Mouse (Mus musculus) small intestine, adult 2 months (tissue): Measurements from ENCODE around the gene Oser1. TPM values are rescaled to one million over a fixed set of nuclear protein-coding genes. Genes with fewer than 3 reads are reported as not detected.
"Not testable (repeated sequence)": the region's sequence is repeated elsewhere in the genome, so short reads cannot be mapped to it uniquely, and the experiment has no call there.

ENCODE experiments used
- H3K27ac ChIP-seq: fragments of 200-500 bp; 2 replicates; pipeline ENCODE4 v1.5.1; 2012; ENCODE audit warnings: low read depth, low read length, control low read depth, inconsistent platforms; ENCODE audit not compliant: insufficient read depth
- H3K27me3 ChIP-seq: fragments of 200-500 bp; 2 replicates; pipeline ENCODE4 v1.6.1; 2012; ENCODE audit warnings: mild to moderate bottlenecking, moderate library complexity, low read length, inconsistent platforms; ENCODE audit not compliant: control insufficient read depth, insufficient read depth
- H3K36me3 ChIP-seq: fragments of 200-500 bp; 2 replicates; pipeline ENCODE4 v1.6.1; 2012; ENCODE audit warnings: mild to moderate bottlenecking, low read length, control low read depth, inconsistent platforms; ENCODE audit not compliant: control insufficient read depth, insufficient read depth
- H3K4me1 ChIP-seq: fragments of 200-500 bp; 2 replicates; pipeline ENCODE4 v1.6.1; 2012; ENCODE audit warnings: low read length, inconsistent platforms, mixed read lengths; ENCODE audit not compliant: control insufficient read depth, insufficient read depth, insufficient read length
- H3K4me3 ChIP-seq: fragments of 200-500 bp; 2 replicates; pipeline ENCODE4 v1.5.1; 2012; ENCODE audit warnings: low read depth, mild to moderate bottlenecking, control low read depth, inconsistent platforms, low read length, moderate library complexity
- CTCF ChIP-seq: fragments of 200-500 bp; IDR thresholded peaks from 2 replicates; pipeline ENCODE4 v1.5.1; 2012; ENCODE audit warnings: low read depth, mild to moderate bottlenecking, control low read depth, inconsistent platforms, low read length, moderate library complexity, mixed read lengths; ENCODE audit not compliant: insufficient replicate concordance, insufficient read length; ENCODE audit errors: extremely low read depth
- POLR2A ChIP-seq: fragments of 200-500 bp; IDR thresholded peaks from 2 replicates; pipeline ENCODE4 v1.6.1; 2012; ENCODE audit warnings: low read depth, mild to moderate bottlenecking, control low read depth, inconsistent platforms, low read length, moderate library complexity
- WGBS: fragments of 180-500 bp; shearing (Covaris S2); methylation state at CpG from one replicate; pipeline ENCODE4 v1.1.7; 2018; 5-methylcytosine and 5-hydroxymethylcytosine counted together
- polyA plus RNA-seq: library from polyadenylated mRNA; depleted of rRNA; stranded (reverse); fragments of >200 nt; gene quantifications from 2 replicates; pipeline ENCODE4 v1.2.3, GENCODE M21; 2012

The Oser1 gene
- polyA plus RNA-seq, 1 experiment = 12.2 TPM

DNA sequence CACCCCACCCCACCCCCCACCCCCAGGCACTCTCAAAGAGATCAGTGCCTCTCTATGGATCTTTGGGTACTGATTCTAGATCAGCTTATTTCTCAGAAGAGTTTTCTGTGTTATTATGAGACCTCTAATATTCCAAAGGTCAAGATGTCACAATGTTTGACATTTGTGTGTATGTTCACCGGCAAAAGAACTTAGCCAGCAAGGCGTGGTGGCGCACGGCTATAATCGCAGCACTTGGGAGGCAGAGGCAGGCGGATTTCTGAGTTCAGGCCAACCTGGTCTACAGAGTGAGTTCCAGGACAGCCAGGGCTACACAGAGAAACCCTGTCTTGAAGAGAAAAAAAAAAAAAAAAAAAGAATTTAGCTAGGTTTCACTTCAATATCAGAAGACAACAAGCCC is 7.5 kb downstream of the Oser1 start:
- peaks cover 15% of the 10 kb centered on the region for H3K36me3 ChIP-seq
- 57% methylated on average over 6 of the region's 6 CpGs for WGBS
- peaks cover 16% of the 10 kb centered on the region; the same call in 1 of the 2 replicates for H3K4me1 ChIP-seq
- no peak overlapping the region for H3K27ac ChIP-seq
- no peak overlapping the region for H3K4me3 ChIP-seq
- TF ChIP-seq CTCF (no peak), POLR2A (no peak)
- no peaks in the 10 kb centered on the region for H3K27me3 ChIP-seq

DNA sequence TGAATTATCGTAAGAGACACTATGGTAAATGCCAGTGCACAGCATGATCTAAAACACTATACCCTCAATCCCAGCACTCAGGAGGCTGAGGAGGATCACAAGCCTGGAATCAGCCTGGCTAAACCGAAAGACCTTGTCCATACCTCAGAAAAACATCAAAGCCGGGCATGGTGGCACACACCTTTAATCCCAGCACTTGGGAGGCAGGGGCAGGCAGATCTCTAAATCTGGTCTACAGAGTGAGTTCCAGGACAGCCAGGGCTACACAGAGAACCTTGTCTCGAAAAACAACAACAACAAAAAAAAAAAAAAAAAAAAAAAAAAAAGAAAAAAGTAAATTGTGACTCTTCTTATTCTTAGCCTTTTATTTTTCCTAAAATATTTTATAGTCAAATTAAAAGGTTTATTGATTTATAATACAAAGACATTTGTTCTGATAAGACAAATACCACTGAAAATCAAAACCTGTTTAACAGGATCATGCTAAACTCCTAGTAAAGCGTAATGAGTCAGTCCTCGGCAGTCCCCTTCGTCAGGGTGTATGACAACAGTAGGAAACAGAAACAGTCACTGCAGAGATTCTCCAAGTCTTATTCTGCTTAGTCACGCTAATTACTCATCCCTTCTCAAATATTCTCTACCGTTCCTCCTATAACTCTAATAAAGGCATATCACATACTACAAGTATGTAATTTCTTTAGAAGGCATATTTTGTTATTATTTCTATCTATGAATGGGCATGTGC is 11.5 kb downstream of the Oser1 start:
- no peak for TF ChIP-seq POLR2A
- TF ChIP-seq CTCF = no peak
- H3K27me3 ChIP-seq = no peaks in the 10 kb centered on the region
- H3K4me3 ChIP-seq = no peak overlapping the region
- WGBS = 68% methylated on average over 9 of the region's 9 CpGs
- peaks cover 41% of the 10 kb centered on the region for H3K36me3 ChIP-seq
- peaks cover 6% of the 10 kb centered on the region; the same call in 1 of the 2 replicates for H3K4me1 ChIP-seq
- H3K27ac ChIP-seq = no peak overlapping the region

DNA sequence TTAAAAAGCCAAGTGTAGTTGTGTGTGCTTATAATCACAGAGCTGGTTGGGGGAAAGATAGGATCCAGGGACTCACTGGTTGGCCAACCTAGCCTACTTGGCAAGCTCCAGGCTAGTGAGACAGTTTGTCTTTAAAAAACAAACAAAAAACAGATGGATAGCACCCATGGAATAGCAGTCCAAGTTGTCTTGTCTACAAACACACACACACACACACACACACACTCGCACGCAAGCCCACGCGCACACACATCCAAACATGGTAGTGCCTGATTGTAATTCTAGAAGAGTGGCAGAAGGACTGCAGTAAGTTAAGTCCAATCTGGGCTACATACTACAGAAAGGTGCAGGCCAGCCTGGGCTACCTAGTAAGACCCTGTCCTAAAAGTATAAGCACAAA is 12.1 kb downstream of the Oser1 start:
- H3K27me3 ChIP-seq = no peaks in the 10 kb centered on the region
- no peak overlapping the region for H3K27ac ChIP-seq
- WGBS = 83% methylated on average over 4 of the region's 4 CpGs
- no peak for TF ChIP-seq CTCF
- TF ChIP-seq POLR2A = no peak
- H3K4me3 ChIP-seq = no peak overlapping the region
- H3K4me1 ChIP-seq = peaks cover 2% of the 10 kb centered on the region; the same call in 1 of the 2 replicates
- peaks cover 43% of the 10 kb centered on the region for H3K36me3 ChIP-seq

DNA sequence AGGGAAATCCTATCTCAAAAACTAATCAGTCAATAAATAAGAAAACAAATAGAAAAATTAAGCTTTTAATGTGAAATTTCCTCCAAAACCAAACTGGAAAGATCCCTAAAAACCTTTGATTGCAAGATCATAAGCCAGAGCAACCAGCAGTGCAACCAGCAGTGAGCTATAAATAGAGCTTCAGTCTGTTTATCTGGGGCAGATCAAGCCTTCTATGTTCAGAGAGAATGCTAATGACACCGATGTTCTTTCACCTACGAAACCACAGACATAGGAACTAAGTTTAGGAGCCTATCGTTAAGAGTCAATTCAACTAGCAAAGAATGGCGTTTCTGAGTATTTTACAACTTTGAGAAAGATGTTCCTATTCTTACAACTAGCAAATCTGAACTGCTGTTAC is 12.7 kb downstream of the Oser1 start:
- TF ChIP-seq POLR2A (no peak), CTCF (no peak)
- H3K4me1 ChIP-seq = no peaks in the 10 kb centered on the region
- no peak overlapping the region for H3K27ac ChIP-seq
- peaks cover 49% of the 10 kb centered on the region for H3K36me3 ChIP-seq
- no peak overlapping the region for H3K4me3 ChIP-seq
- WGBS = 77% methylated on average over 4 of the region's 4 CpGs
- no peaks in the 10 kb centered on the region for H3K27me3 ChIP-seq

DNA sequence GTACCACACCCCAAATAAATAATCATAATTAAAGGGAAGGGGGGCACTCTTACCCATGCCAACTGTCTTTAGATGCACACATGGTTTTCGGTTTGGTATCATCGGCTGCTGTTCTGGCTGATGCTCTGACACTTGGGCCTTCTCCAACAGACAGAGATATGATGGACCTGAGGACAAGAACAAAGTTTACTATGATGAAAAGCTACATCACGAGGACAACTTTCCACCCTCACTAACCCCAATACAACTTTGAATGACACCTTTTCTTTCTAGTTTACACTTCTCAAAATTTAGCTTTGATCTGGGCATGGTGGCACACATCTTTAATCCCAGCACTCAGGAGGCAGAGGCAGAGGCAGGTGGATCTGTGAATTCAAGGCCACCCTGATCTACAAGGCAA is 13.2 kb downstream of the Oser1 start:
- H3K27me3 ChIP-seq, H3K27ac ChIP-seq, H3K4me1 ChIP-seq, H3K4me3 ChIP-seq: not testable (repeated sequence)
- peaks cover 50% of the 10 kb centered on the region for H3K36me3 ChIP-seq
- 88% methylated on average over 3 of the region's 3 CpGs for WGBS

DNA sequence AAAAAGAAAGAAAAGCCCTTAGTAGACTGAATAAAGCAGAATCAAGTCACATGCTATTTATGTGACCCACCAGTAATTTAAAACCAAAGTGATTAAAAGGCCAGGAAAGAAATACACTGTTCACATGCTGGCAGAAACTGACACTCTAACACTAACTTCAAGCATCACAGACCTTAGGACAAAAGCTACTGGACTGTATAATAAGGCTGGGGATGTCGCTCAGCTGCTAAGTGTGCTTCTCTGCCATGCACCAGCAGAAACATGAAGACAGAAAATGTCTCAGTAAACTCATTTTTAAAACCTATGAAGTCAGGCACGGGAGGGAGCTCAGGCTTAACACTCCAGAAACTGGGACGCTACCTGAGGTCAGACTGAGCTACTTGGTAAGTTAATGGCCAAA is 14.3 kb downstream of the Oser1 start:
- H3K36me3 ChIP-seq = peaks cover 54% of the 10 kb centered on the region

DNA sequence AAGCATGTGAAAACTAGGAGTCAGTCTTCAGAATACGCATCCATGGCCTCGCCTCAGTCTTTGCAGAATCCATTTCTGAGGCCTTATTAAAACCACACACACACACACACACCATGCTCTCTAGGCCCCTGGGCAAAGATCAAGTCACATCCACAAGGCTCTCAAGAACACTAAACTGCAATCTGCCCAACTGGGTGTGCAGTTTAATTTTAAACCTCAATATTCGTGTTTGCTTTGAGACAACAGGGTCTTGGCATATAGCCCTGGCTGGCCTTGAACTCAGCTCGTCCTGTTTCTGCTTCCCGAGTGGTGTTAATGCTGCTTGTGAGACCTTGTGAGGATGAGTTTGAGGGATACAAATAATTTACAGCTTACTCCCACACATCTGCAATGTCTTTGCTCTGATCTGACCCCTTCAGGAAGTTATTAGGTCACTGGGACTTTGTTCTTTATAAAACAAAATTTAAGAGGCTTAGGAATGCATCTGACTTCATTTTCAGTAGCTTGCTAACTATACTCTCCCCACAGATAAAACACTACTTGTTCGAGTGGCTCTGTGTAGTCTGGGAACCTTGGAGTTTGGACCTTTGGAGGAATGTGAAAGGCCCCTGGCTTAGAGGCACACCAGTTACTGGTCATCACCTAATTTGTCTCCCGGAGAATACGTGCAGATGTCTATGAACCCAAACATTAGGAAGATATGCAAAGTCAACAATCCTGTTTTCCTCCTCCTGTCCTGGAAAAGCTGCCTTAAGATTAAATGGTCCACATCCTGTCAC is 20.3 kb downstream of the Oser1 start:
- WGBS = 26% methylated on average over 8 of the region's 8 CpGs
- no peak overlapping the region for H3K27ac ChIP-seq
- TF ChIP-seq POLR2A (no peak), CTCF (no peak)
- H3K27me3 ChIP-seq = no peaks in the 10 kb centered on the region
- H3K36me3 ChIP-seq = peaks cover 28% of the 10 kb centered on the region
- no peak overlapping the region for H3K4me3 ChIP-seq
- H3K4me1 ChIP-seq = no peaks in the 10 kb centered on the region

More for the DNA sequence above, 14.3 kb downstream of the Oser1 start:
- Histone ChIP-seq H3K4me3 (no peak overlapping the region), H3K27ac (no peak overlapping the region), H3K27me3 (no peaks in the 10 kb centered on the region), H3K4me1 (no peaks in the 10 kb centered on the region)
- WGBS = 90% methylated on average over 3 of the region's 3 CpGs
- TF ChIP-seq CTCF = no peak
- TF ChIP-seq POLR2A = no peak
